Mouse (Mus musculus) liver, postnatal 0 days (tissue): ENCODE measurements around the gene Cnnm1.

Experiments used
- CTCF ChIP-seq: sonication (generic); IDR thresholded peaks from 2 replicates; pipeline ENCODE4 v1.5.1; 2016; ENCODE audit warnings: antibody characterized with exemption, low read depth
- EP300 ChIP-seq: IDR thresholded peaks from 2 replicates; pipeline ENCODE4 v1.6.1; 2016; ENCODE audit warnings: antibody characterized with exemption, low read depth, mild to moderate bottlenecking

DNA sequence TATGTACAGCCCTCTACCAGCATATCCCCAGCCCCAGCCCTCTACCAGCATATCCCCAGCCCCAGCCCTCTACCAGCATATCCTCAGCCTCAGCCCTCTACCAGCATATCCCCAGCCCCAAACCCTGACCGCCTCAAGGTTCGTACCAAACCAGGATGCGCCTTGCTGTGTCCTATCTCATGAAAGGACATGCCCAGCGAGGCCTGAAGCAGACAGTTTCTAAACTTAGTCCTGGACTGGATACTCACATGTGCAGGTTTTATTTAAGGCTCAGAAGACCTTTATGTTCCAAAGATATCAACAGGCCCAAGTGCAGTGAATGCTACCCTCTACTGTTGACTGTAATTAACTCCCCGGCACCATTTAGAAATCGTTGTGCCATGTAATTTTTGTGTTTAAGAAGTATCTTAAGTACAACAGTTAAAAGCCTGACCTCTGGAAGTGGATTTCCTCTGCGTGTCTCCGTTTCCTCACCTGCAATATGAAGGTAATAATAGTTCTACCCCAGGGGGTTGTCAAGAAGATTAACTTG is 87.9 kb downstream of the Cnnm1 start:
- no peak for TF ChIP-seq CTCF
- no peak for TF ChIP-seq EP300
